Mouse (Mus musculus) heart, embryonic 16.5 days (tissue): ENCODE results near the gene Spaca9. TPM values are rescaled to one million over a fixed set of nuclear protein-coding genes. Genes with fewer than 3 reads are reported as not detected.

ENCODE experiments used
- ATAC-seq: fragments of 200-750 bp; cut with Nextera tagmentation; replicated peaks from 2 replicates; pipeline ENCODE4 v1.8.0; 2017; ENCODE audit warnings: moderate number of reproducible peaks; ENCODE audit not compliant: insufficient read depth, low FRiP score; ENCODE audit errors: extremely low read depth
- H3K27ac ChIP-seq: fragments of 300-500 bp; sonication (generic); 2 replicates; pipeline ENCODE4 v1.5.1; 2014; ENCODE audit warnings: mild to moderate bottlenecking, low read length, control low read depth, moderate library complexity
- H3K27me3 ChIP-seq: fragments of 300-500 bp; sonication (generic); 2 replicates; pipeline ENCODE4 v1.6.1; 2014; ENCODE audit warnings: low read length, mixed read lengths; ENCODE audit not compliant: control insufficient read depth, insufficient read depth
- H3K36me3 ChIP-seq: fragments of 300-500 bp; sonication (generic); 2 replicates; pipeline ENCODE4 v1.6.1; 2014; ENCODE audit not compliant: control insufficient read depth, insufficient read depth
- H3K4me1 ChIP-seq: fragments of 300-500 bp; sonication (generic); 2 replicates; pipeline ENCODE4 v1.6.1; 2014; ENCODE audit warnings: low read length, mixed read lengths; ENCODE audit not compliant: control insufficient read depth, insufficient read depth
- H3K4me2 ChIP-seq: fragments of 300-500 bp; sonication (generic); 2 replicates; pipeline ENCODE4 v1.6.1; 2014; ENCODE audit warnings: low read depth, mild to moderate bottlenecking, control low read depth, low read length
- H3K4me3 ChIP-seq: fragments of 300-500 bp; sonication (generic); 2 replicates; pipeline ENCODE4 v1.5.1; 2014; ENCODE audit warnings: mild to moderate bottlenecking, control low read depth, low read length
- H3K9ac ChIP-seq: fragments of 300-500 bp; sonication (generic); 2 replicates; pipeline ENCODE4 v1.6.1; 2014; ENCODE audit warnings: low read length, control low read depth
- H3K9me3 ChIP-seq: fragments of 300-500 bp; sonication (generic); replicated peaks from 2 replicates; pipeline ENCODE4 v1.6.1; 2016; ENCODE audit warnings: low read length; ENCODE audit not compliant: control insufficient read depth
- WGBS: fragments of 180-500 bp; shearing (Covaris S2); extraction: QIAGEN DNeasy Blood & Tissue Kit; methylation state at CpG from one replicate; pipeline ENCODE4 v1.1.7; 2014; 5-methylcytosine and 5-hydroxymethylcytosine counted together
- polyA plus RNA-seq: library from polyadenylated mRNA; unstranded; fragments of >200 nt; fragmentation: Nextera tagmentation; extraction: Ambion mirVana; gene quantifications from 2 replicates; pipeline ENCODE4 v1.2.1, GENCODE M21; 2015

Spaca9 gene
- polyA plus RNA-seq, 1 experiment from 2014 or later = 0.96 TPM

GRCm38 (mm10) chr2:28723912-28724311 is 24.4 kb upstream of the Spaca9 start:
- Histone ChIP-seq H3K9ac (no peak overlapping the region), H3K4me3 (no peak overlapping the region), H3K4me1 (no peaks in the 10 kb centered on the region), H3K27ac (no peak overlapping the region), H3K9me3 (no peaks in the 10 kb centered on the region), H3K4me2 (no peak overlapping the region), H3K27me3 (no peaks in the 10 kb centered on the region), H3K36me3 (no peaks in the 10 kb centered on the region)
- no peak for ATAC-seq
- WGBS = 50% methylated on average over 9 of the region's 9 CpGs

GRCm38 (mm10) chr2:28722419-28722818 is 22.9 kb upstream of the Spaca9 start:
- Histone ChIP-seq H3K9ac (no peak overlapping the region), H3K4me2 (no peak overlapping the region), H3K27ac (no peak overlapping the region), H3K36me3 (no peaks in the 10 kb centered on the region), H3K4me1 (no peaks in the 10 kb centered on the region), H3K27me3 (no peaks in the 10 kb centered on the region), H3K4me3 (no peak overlapping the region), H3K9me3 (no peaks in the 10 kb centered on the region)
- no peak for ATAC-seq
- 88% methylated on average over 8 of the region's 8 CpGs for WGBS

- H3K4me1 ChIP-seq = no peaks in the 10 kb centered on the region
- no peak overlapping the region for H3K9ac ChIP-seq
- WGBS = 84% methylated on average over 8 of the region's 8 CpGs
- H3K36me3 ChIP-seq = no peaks in the 10 kb centered on the region
- no peak overlapping the region for H3K4me2 ChIP-seq
- no peak overlapping the region for H3K27ac ChIP-seq
- H3K9me3 ChIP-seq = no peaks in the 10 kb centered on the region
- no peak overlapping the region for H3K4me3 ChIP-seq
- ATAC-seq = no peak
- no peaks in the 10 kb centered on the region for H3K27me3 ChIP-seq
Observed at GRCm38 (mm10) chr2:28713036-28713435, 13.5 kb upstream of the Spaca9 start.

GRCm38 (mm10) chr2:28706787-28707186 is 7.3 kb upstream of the Spaca9 start:
- 53% methylated on average over 6 of the region's 6 CpGs for WGBS
- 0 out of 2 replicates have a peak, but pooled peaks cover 2% of the 10 kb centered on the region for H3K27me3 ChIP-seq
- no peak overlapping the region for H3K4me2 ChIP-seq
- H3K9ac ChIP-seq = no peak overlapping the region
- no peak overlapping the region for H3K4me3 ChIP-seq
- no peak overlapping the region for H3K27ac ChIP-seq
- no peak for ATAC-seq
- H3K9me3 ChIP-seq = no peaks in the 10 kb centered on the region
- no peaks in the 10 kb centered on the region for H3K4me1 ChIP-seq
- H3K36me3 ChIP-seq = no peaks in the 10 kb centered on the region

GRCm38 (mm10) chr2:28706106-28706636 is 6.6 kb upstream of the Spaca9 start:
- H3K4me1 ChIP-seq = no peaks in the 10 kb centered on the region
- WGBS = 65% methylated on average over 8 of the region's 8 CpGs
- no peaks in the 10 kb centered on the region for H3K9me3 ChIP-seq
- no peak overlapping the region for H3K4me2 ChIP-seq
- ATAC-seq = no peak
- no peak overlapping the region for H3K9ac ChIP-seq
- no peak overlapping the region for H3K27ac ChIP-seq
- H3K36me3 ChIP-seq = no peaks in the 10 kb centered on the region
- H3K4me3 ChIP-seq = no peak overlapping the region
- H3K27me3 ChIP-seq = 0 out of 2 replicates have a peak, but pooled peaks cover 2% of the 10 kb centered on the region

GRCm38 (mm10) chr2:28701646-28702262 is 2.2 kb upstream of the Spaca9 start:
- Histone ChIP-seq H3K4me3 (no peak overlapping the region), H3K9ac (no peak overlapping the region), H3K4me2 (no peak overlapping the region), H3K36me3 (no peaks in the 10 kb centered on the region), H3K27me3 (peaks cover 6% of the 10 kb centered on the region; the same call in 1 of the 2 replicates), H3K9me3 (no peaks in the 10 kb centered on the region), H3K4me1 (peaks cover 8% of the 10 kb centered on the region), H3K27ac (no peak overlapping the region)
- ATAC-seq = no peak
- 57% methylated on average over 8 of the region's 8 CpGs for WGBS

GRCm38 (mm10) chr2:28698566-28698965 is 961 bp downstream of the Spaca9 start:
- 67% methylated on average over 5 of the region's 5 CpGs for WGBS
- H3K4me2 ChIP-seq = no peak overlapping the region

GRCm38 (mm10) chr2:28692692-28693091 is 6.8 kb downstream of the Spaca9 start:
- H3K4me1 ChIP-seq = no peaks in the 10 kb centered on the region
- 75% methylated on average over 9 of the region's 9 CpGs for WGBS

More at GRCm38 (mm10) chr2:28698566-28698965, 961 bp downstream of the Spaca9 start:
- H3K9ac ChIP-seq = no peak overlapping the region
- H3K4me1 ChIP-seq = peaks cover 8% of the 10 kb centered on the region
- no peak overlapping the region for H3K4me3 ChIP-seq
- H3K36me3 ChIP-seq = no peaks in the 10 kb centered on the region
- no peak for ATAC-seq
- H3K27me3 ChIP-seq = peaks cover 6% of the 10 kb centered on the region; the same call in 1 of the 2 replicates
- H3K27ac ChIP-seq = no peak overlapping the region; the same call in 1 of the 2 replicates
- H3K9me3 ChIP-seq = no peaks in the 10 kb centered on the region

GRCm38 (mm10) chr2:28688431-28688830 is 11.1 kb downstream of the Spaca9 start:
- no peak overlapping the region for H3K4me3 ChIP-seq
- WGBS = 44% methylated on average over 3 of the region's 3 CpGs
- H3K9ac ChIP-seq = no peak overlapping the region
- H3K4me2 ChIP-seq = no peak overlapping the region
- no peaks in the 10 kb centered on the region for H3K4me1 ChIP-seq
- H3K36me3 ChIP-seq = peaks cover 18% of the 10 kb centered on the region
- no peak for ATAC-seq
- no peaks in the 10 kb centered on the region for H3K9me3 ChIP-seq
- H3K27me3 ChIP-seq = no peaks in the 10 kb centered on the region
- H3K27ac ChIP-seq = no peak overlapping the region

More at GRCm38 (mm10) chr2:28692692-28693091, 6.8 kb downstream of the Spaca9 start:
- Histone ChIP-seq H3K4me3 (no peak overlapping the region), H3K27ac (no peak overlapping the region), H3K9me3 (no peaks in the 10 kb centered on the region), H3K4me2 (no peak overlapping the region), H3K9ac (no peak overlapping the region), H3K36me3 (0 out of 2 replicates have a peak, but pooled peaks cover under 1% of the 10 kb centered on the region), H3K27me3 (no peaks in the 10 kb centered on the region)
- ATAC-seq = no peak
